Mouse (Mus musculus): ENCODE results near the gene Gm29554.
"Not testable (repeated sequence)": the region's sequence is repeated elsewhere in the genome, so short reads cannot be mapped to it uniquely, and the experiment has no call there.

Gm29554 gene

GRCm38 (mm10) chrY:12273632-12274031, at the start of gene Gm29554:
Gene Gm29554 (plus strand): TSS chrY:12273932.
- DNase-seq, result not testable (repeated sequence)
